8 mouse cellular contexts compared by ENCODE assay signal in the genomic region with DNA sequence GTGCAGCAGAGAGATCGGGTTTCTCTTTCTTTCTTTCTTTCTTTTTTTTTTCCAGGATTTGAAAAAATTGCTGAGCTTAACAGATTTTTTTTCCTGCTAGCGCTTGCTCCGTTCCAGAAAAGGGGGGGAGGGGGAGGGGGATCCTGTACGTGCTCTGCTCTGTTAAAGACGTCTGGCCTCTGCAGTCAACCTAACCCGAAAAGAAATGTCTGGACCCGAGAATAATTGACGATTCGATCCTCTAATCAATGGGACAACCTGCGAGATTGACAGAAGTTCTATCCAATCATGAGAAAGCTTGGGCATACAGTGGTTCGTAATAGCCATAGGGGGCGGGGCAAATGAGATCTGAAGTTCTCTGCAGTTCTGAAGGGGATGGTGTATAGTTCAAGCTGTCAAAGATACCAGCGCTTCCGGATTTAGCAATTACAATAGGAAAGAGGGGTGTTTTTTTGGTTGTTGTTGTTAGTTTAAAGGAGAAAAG. TPM values are rescaled to one million over a fixed set of nuclear protein-coding genes. Genes with fewer than 3 reads are reported as not detected.
DNase-seq lines count a peak whose midpoint lies in the region; ATAC-seq and TF ChIP-seq lines count a peak whose summit lies in the region.

No protein-coding gene starts in this region.

- under 1% methylated on average over 14 of the region's 14 CpGs for WGBS in embryonic facial prominence, embryonic 11.5 days
- under 1% methylated on average over 14 of the region's 14 CpGs for WGBS in intestine, postnatal 0 days
- under 1% methylated on average over 14 of the region's 14 CpGs for WGBS in midbrain, embryonic 11.5 days

- no peak for TF ChIP-seq CTCF in intestine, postnatal 0 days (IDR thresholded peaks at IDR 0.05; ENCODE audit: low read depth)

- DNase-seq in 3134 (ENCODE audit: extremely low read depth, insufficient read length, low spot score) = peak; percentile 80
- DNase-seq in adrenal gland, postnatal 25 days = peak; percentile 75
- peak; percentile 98 for DNase-seq in embryonic facial prominence, embryonic 11.5 days (ENCODE audit: low spot score)
- DNase-seq in left cerebral cortex, postnatal 4 days = peak; percentile 91
- DNase-seq in midbrain, embryonic 11.5 days (ENCODE audit: low spot score, missing footprints) = peak; percentile 98
- peak; percentile 68 for DNase-seq in right cerebral cortex, postnatal 4 days

- H3K9me3 ChIP-seq in embryonic facial prominence, embryonic 11.5 days (replicated peaks; ENCODE audit: control insufficient read depth, low read length) = no peaks in the 10 kb centered on the region
- H3K9me3 ChIP-seq in intestine, postnatal 0 days (ENCODE audit: control insufficient read depth) = no peaks in the 10 kb centered on the region
- no peaks in the 10 kb centered on the region for H3K9me3 ChIP-seq in midbrain, embryonic 11.5 days (ENCODE audit: control insufficient read depth, low read length)

- no peaks in the 10 kb centered on the region for H3K27me3 ChIP-seq in embryonic facial prominence, embryonic 11.5 days (ENCODE audit: control insufficient read depth, insufficient read depth, low read length)
- no peaks in the 10 kb centered on the region for H3K27me3 ChIP-seq in intestine, postnatal 0 days (replicated peaks; ENCODE audit: control insufficient read depth, insufficient read depth, low read length)
- peaks cover 34% of the 10 kb centered on the region for H3K27me3 ChIP-seq in midbrain, embryonic 11.5 days (ENCODE audit: control insufficient read depth, insufficient read depth, low read length)

- H3K27ac ChIP-seq in embryonic facial prominence, embryonic 11.5 days (replicated peaks; ENCODE audit: low read depth, low read length) = peak overlapping the region; percentile 63; the same call in 1 of the 2 replicates
- peak overlapping the region; percentile 91; the same call in 1 of the 2 replicates for H3K27ac ChIP-seq in intestine, postnatal 0 days (ENCODE audit: low read depth, low read length)
- peak overlapping the region; percentile 76; the same call in 1 of the 2 replicates for H3K27ac ChIP-seq in midbrain, embryonic 11.5 days (ENCODE audit: low read depth, low read length)

- H3K4me2 ChIP-seq in embryonic facial prominence, embryonic 11.5 days (ENCODE audit: low read depth, low read length) = peak overlapping the region; percentile 28; the same call in 1 of the 2 replicates
- H3K4me2 ChIP-seq in intestine, postnatal 0 days (replicated peaks; ENCODE audit: low read depth) = peak overlapping the region; percentile 69
- peak overlapping the region; percentile 58 for H3K4me2 ChIP-seq in midbrain, embryonic 11.5 days

- intact Hi-C loops in left cerebral cortex, postnatal 4 days (cut with DNase I) = no loop called here

- ATAC-seq in embryonic facial prominence, embryonic 11.5 days (replicated peaks; ENCODE audit: insufficient number of reproducible peaks, low FRiP score, low TSS enrichment, low read depth) = peak; percentile 73
- peak; percentile 65 for ATAC-seq in granulocyte monocyte progenitor cell, adult 5-6 weeks (replicated peaks; ENCODE audit: poor library complexity, severe bottlenecking)
- ATAC-seq in intestine, postnatal 0 days = peak; percentile 80
- peak; percentile 76 for ATAC-seq in midbrain, embryonic 11.5 days (ENCODE audit: low FRiP score)

- no peak overlapping the region for H3K9ac ChIP-seq in embryonic facial prominence, embryonic 11.5 days (replicated peaks; ENCODE audit: low read length)
- no peak overlapping the region for H3K9ac ChIP-seq in intestine, postnatal 0 days (ENCODE audit: low read depth, low read length)
- H3K9ac ChIP-seq in midbrain, embryonic 11.5 days (ENCODE audit: low read length) = peak overlapping the region; percentile 41; the same call in 1 of the 2 replicates

- no peaks in the 10 kb centered on the region for H3K36me3 ChIP-seq in embryonic facial prominence, embryonic 11.5 days (replicated peaks; ENCODE audit: control insufficient read depth, insufficient read depth, low read depth, low read length)
- no peaks in the 10 kb centered on the region for H3K36me3 ChIP-seq in intestine, postnatal 0 days (ENCODE audit: control insufficient read depth, insufficient read depth)
- no peaks in the 10 kb centered on the region for H3K36me3 ChIP-seq in midbrain, embryonic 11.5 days (ENCODE audit: control insufficient read depth, insufficient read depth, low read length)

- no peaks in the 10 kb centered on the region for H3K4me1 ChIP-seq in embryonic facial prominence, embryonic 11.5 days (ENCODE audit: control insufficient read depth, insufficient read depth, low read length)
- H3K4me1 ChIP-seq in intestine, postnatal 0 days (replicated peaks; ENCODE audit: control insufficient read depth, insufficient read depth, low read length) = 0 out of 2 replicates have a peak, but pooled peaks cover 9% of the 10 kb centered on the region
- H3K4me1 ChIP-seq in midbrain, embryonic 11.5 days (ENCODE audit: control insufficient read depth, insufficient read depth, low read length) = peaks cover 9% of the 10 kb centered on the region

- peak overlapping the region; percentile 36 for H3K4me3 ChIP-seq in embryonic facial prominence, embryonic 11.5 days (ENCODE audit: low read depth, low read length)
- peak overlapping the region; percentile 49 for H3K4me3 ChIP-seq in intestine, postnatal 0 days (ENCODE audit: low read depth, low read length)
- peak overlapping the region; percentile 35 for H3K4me3 ChIP-seq in midbrain, embryonic 11.5 days (ENCODE audit: low read depth, low read length)

RNA-seq across cellular contexts. Expression of gene Nfia, which starts 0.6 kb away (rescaled TPM):
- 166 and 206 TPM in 2 replicates for total RNA-seq in adrenal gland, postnatal 25 days (2021)
- 23.1 and 23.5 TPM in 2 replicates for polyA plus RNA-seq in embryonic facial prominence, embryonic 11.5 days (2014; fragmentation: Nextera tagmentation; extraction: Ambion mirVana)
- 5.6 and 14.0 TPM in 2 replicates for total RNA-seq in granulocyte monocyte progenitor cell, adult 5-6 weeks (2014; fragmentation: Nextera tagmentation)
- 2.6 and 3.5 TPM in 2 replicates for total RNA-seq in granulocyte monocyte progenitor cell, adult 5-6 weeks (2017)
- polyA plus RNA-seq in intestine, postnatal 0 days (2015; fragmentation: Nextera tagmentation; extraction: Ambion mirVana) = 15.9 and 18.4 TPM in 2 replicates
- 10 to 100 TPM; 97.1 to 99.7 TPM for total RNA-seq in left cerebral cortex, postnatal 4 days (2021)
- polyA plus RNA-seq in midbrain, embryonic 11.5 days (2014; fragmentation: Nextera tagmentation; extraction: Ambion mirVana) = 14.1 and 15.8 TPM in 2 replicates

RNA-seq across cellular contexts. Expression of gene E130114P18Rik, which starts 4.7 kb away (rescaled TPM):
- total RNA-seq in adrenal gland, postnatal 25 days (2021) = 1.1 TPM in 1 of 2 replicates, not detected in the other
- 9.5 and 12.1 TPM in 2 replicates for polyA plus RNA-seq in embryonic facial prominence, embryonic 11.5 days (2014; fragmentation: Nextera tagmentation; extraction: Ambion mirVana)
- not detected in 2 replicates for total RNA-seq in granulocyte monocyte progenitor cell, adult 5-6 weeks (2014; fragmentation: Nextera tagmentation)
- total RNA-seq in granulocyte monocyte progenitor cell, adult 5-6 weeks (2017) = not detected in 2 replicates
- polyA plus RNA-seq in intestine, postnatal 0 days (2015; fragmentation: Nextera tagmentation; extraction: Ambion mirVana) = 1.3 and 1.6 TPM in 2 replicates
- 1 to 10 TPM; 6.6 to 8.2 TPM for total RNA-seq in left cerebral cortex, postnatal 4 days (2021)
- polyA plus RNA-seq in midbrain, embryonic 11.5 days (2014; fragmentation: Nextera tagmentation; extraction: Ambion mirVana) = 6.5 and 7.7 TPM in 2 replicates

Comparison
In these comparisons a context has a peak if more than half of its experiments do, and no peak if none do; other contexts are left out.
1. Peak in every context shown above with its lines: DNase-seq, ATAC-seq, H3K4me3 ChIP-seq and H3K27ac ChIP-seq.
2. RNA of gene Nfia, which starts 0.6 kb away (total RNA-seq): 166 to 206 TPM in adrenal gland, postnatal 25 days and 97.1 to 99.7 TPM in left cerebral cortex, postnatal 4 days; 2.6 to 14.0 TPM in granulocyte monocyte progenitor cell, adult 5-6 weeks; every median in the first group is over 4 times any median in the second.